Mouse (Mus musculus) spleen, postnatal 36 days (tissue): ENCODE measurements at regions not wholly inside any gene's neighbourhood (a gene's known extent, or its start where the extent isn't known, plus 50 kb on each side); places are given as distances from the start of the nearest gene placed in this dataset.

Experiments
- DNase-seq, 2 experiments: peaks; one replicate each; pipeline ENCODE4 v3.0.0; 2022; ENCODE audit warnings: low spot score in 2 of 2, mixed read lengths in 1 of 2

DNA sequence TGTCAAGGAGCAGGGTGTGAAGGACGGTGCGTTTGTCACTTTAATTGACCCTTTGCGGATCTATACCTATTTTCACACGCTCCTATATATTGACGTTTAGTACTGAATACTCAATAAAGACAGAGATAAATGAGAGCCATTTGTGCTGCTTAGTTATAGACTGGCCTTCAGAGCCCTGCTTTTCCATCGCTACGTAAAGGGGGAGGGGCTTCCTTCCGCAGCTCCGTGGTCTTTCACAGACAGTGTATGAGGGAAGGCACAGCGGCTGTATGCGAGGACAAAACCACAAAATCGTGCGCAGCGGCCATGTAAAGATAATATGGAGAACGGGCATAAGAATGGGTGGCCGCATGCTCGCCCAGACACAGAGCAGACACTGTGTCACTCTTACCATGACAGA, 58.4 kb upstream of the Pced1b start:
- DNase-seq, result no peak

DNA sequence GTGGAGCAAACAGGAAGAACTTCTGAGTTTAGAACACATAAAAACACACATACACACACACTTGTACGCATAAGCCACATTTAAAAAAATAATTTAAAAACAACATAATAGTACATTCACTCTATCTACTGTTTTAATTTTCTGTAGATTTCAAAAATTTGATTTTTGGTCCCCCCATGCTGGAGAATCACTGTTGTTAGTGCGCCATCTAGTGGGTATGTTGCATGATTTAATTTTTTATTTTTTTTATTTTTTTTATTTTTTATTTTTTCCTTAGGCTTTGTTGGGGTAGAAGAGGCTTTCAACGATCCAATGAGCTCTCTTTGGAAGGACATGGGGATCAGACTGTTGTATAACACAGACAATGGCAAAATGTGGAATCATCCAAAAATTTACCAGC, 59.1 kb upstream of the Pced1b start:
- DNase-seq, result no peak

DNA sequence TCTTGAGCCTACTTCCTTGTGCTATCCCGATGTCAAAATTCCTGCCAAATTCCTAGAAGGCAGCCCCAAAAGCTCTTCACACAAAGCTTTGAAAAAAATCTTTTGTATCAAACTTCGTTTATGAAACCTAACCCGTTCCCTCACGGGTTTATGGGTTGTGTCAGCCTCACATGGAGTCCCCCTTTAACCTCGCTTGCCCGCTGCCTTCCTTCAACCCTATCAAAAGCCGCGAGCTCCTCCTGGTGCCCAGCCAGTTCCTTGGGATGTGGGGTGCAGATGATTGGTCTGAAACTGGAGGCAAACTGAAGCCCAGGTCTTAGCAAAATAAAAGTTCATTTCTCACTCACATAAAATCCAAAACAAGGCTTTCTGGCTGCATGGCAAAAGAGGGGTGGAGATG, 60.9 kb upstream of the Pced1b start:
- DNase-seq, result no peak

- DNase-seq, result no peak
These were observed 64.3 kb upstream of the Pced1b start for GRCm38 (mm10) chr15:97182617-97183038.

DNA sequence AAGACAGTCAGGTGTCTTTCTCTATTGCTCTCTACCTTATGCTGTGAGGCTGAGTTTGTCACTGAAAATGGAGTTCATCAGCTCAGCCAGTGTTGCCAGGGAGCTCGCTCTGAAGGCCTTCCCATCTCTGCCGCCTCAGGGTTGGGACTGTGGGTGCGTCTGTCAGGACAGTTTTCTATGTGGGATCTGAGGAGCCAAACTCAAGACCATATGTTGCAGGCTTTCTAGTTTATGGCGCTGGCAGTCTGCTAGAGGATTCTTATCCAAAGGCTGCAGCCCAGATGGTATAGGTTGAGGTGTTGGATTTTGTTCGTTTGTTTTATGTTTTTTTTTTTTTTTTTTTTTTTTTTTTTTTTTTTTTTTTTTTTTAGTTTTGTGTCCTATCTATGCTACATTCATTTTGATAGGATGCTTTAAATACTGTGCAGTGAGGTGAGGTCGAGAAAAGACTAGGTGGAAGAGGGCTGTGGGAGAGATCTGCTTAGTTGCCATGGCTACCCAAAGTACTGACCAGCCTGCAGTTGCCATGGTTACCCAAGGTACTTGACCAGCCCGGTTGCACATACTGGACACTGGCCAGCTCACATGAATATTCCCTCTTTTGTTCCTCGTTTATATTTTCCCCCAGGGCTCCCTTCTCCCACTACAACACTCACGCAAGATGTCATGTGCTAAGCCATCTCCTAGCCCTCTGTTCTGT, 65.8 kb upstream of the Pced1b start:
- DNase-seq, result no peak

DNA sequence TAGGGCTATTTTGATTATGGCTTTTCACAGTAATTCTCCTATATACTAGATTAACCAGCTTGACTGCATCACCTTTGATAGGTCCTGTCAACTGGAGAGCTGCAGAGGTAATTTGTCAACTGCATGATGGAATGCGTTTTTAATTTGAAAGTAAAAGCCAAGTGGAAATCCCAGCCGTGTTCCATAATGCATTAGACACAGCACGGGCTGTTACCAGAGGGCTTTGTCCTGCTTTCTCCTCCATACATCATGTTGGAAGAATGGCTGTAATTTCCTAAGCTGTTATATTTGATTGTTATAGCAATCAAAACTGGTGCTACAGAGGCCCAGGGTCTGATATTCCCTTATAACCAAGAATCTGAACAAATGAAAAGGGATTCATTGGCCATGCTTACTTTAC, 68.6 kb upstream of the Pced1b start:
- DNase-seq, result no peak

- no peak for DNase-seq
These were observed 69.1 kb upstream of the Pced1b start for GRCm38 (mm10) chr15:97177806-97178205.

DNA sequence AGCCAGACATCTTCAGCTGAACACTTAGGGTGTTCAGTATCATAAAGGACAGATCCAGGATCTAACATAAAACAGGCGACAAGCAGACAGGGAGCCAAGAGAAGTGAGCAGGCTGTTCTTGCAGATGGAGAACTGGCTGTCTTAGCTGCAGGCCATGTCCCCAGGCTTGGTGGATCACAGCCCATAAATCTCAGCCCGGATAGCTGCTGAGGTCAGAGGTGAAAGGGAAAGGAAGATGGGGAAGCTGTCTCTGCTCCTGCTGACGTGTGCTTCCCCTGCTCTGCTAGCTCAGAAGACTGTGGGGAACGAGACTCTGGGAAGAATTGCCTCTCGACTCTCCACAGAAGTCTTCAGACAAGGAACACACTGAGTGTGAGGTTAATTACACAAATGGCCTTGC, 71.9 kb upstream of the Pced1b start:
- no peak for DNase-seq

GRCm38 (mm10) chr15:97173233-97173632, 73.7 kb upstream of the Pced1b start:
- no peak for DNase-seq

- DNase-seq, result no peak
These were observed 76.8 kb upstream of the Pced1b start for GRCm38 (mm10) chr15:97170074-97170473.

GRCm38 (mm10) chr15:97169381-97169780, 77.5 kb upstream of the Pced1b start:
- DNase-seq, result no peak

DNA sequence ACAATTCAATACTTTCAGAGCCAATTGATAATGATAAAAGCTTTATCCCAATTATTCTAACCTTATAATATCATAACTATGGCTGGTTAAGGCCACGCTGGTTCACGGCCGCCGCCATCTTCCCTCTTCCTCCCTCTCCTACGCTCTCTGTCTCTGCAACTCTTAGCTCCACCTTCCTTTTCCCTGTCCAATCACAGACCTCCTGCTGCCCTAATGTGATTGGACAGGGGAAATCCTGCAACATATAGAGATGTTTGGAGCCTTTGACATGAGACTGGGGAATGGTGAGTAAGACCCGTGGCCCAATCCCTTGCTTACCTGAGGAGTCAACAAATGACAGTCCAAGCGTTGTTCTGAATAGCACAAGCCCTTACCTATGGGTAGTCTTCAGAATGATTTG, 79.8 kb upstream of the Pced1b start:
- DNase-seq, result no peak

DNA sequence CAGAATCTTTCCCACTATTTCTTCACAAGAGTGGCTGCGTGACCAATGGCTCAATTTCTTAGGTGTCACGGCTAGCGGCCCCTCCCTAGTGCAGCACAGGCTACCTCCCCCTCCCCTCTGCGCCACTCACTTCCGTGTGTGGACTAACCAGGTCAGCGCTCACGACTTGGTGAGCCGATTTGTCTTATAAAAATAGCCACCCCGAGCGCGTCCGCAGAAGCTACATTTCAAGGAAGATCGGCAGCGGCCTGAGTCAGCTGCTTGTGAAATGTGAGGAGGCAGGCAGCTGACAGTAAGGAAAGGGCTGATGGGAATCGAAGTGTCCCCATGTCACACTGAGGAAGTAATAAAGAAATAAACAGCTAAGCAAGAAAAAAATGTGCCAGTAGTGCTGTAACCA, 82.3 kb upstream of the Pced1b start:
- peak in 1 of 2 experiments; percentile 7 for DNase-seq

DNA sequence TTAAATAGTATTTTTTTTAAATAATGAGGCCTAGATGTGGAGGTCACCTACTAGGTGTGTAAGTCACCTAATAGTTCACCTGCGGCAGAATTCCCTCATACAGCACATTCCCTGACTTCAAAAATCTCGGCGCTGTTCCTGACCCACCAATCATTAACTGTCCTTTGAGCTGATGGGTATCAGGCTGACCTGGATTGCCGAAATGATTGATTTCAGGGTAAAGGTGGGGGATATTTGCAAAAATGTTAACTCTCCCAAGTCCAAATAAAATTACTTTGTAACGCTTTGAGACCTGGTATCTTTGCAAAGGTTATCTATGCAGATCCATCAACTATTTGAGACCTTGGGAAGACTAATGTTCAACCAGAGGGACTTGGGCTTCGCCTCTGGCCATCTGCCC, 82.9 kb upstream of the Pced1b start:
- DNase-seq, result no peak

DNA sequence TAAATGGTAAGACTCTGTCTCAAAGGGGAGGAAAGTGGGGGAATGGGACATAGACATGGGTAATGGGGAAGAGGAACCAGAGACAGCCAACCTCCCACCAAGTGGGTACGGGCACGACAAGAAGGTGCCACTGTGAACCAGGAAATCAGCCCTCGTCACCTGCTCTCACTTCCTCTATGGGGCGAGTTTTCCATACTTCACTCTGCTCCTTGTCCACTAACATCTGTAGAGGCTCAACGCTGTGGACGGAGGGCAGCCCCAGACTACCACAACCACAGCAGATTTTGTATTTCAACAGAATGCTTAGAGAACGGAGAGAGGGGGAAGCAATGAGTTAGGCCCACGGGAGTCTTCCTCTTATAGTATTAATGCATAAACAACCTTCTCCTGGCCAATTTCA, 83.8 kb upstream of the Pced1b start:
- no peak for DNase-seq

GRCm38 (mm10) chr15:97162305-97162704, 84.6 kb upstream of the Pced1b start:
- DNase-seq, result no peak

- DNase-seq, result no peak
These were observed 85.4 kb upstream of the Pced1b start for GRCm38 (mm10) chr15:97161530-97161929.

DNA sequence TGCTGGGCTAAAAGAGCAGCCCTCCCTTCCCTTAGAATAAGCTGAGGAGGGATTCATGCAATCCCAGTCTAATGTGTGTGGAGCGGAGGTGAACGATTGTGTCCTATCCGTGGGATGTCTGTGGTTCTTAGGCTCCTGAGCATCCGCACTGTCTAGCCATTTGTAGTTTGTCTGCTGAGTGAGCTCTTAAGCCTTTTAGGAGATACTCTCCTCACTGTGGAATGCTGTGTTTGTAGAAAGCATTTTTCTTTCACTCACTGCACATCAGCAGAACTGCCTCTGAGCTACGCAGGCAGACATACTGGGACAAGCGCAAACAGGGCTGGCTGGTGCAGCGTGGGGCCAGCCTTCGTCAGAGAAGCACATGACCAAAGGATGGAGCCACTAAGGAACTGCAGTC, 94.6 kb upstream of the Pced1b start:
- no peak for DNase-seq

GRCm38 (mm10) chr15:97151793-97152192, 95.1 kb upstream of the Pced1b start:
- DNase-seq, result no peak

GRCm38 (mm10) chr15:97150983-97151735, 95.4 kb upstream of the Slc38a4 start:
- DNase-seq, result no peak

GRCm38 (mm10) chr15:97141958-97142357, 86.2 kb upstream of the Slc38a4 start:
- no peak for DNase-seq

DNA sequence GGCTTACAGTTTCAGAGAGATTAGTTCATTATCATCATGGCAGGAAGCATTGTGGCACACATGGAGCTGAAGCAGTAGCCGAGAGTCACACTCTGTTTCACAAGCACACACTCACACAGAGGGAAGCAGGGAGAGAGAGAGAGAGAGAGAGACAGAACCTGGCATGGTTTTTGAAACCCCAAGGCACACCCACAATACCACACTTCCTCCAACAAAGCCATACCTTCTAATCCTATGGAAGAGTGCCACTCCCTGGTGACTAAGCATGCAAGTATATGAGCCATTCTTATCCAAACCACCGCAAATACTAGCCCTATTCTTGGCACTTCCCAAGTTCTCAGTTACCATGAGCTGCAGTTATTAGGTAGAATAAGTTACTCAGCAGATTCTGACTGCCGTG, 82.5 kb upstream of the Slc38a4 start:
- no peak for DNase-seq

DNA sequence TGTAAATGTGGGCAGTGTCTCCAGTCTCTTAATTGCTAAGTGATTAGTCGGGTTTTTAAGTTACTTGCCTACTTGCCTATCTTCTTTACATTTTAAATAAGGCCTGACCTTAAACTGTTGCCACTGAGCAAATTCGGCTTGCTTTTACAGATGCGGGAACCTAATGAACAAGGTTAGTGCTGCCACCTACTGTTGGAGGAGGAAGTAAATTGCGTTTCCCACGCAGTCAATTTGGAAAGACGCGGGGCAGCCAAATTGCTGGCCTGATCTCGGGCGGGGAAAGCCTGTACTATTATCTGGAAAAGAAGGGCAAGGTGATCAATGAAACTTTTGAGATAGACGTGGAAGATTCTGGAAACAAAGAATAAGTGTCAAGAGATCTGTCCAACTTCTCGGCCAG, 79.5 kb upstream of the Slc38a4 start:
- peak in 1 of 2 experiments; percentile 9 for DNase-seq
